Mouse (Mus musculus) kidney, adult 2 months (tissue): Measurements from ENCODE around the gene Abracl.

Experiments used
- CTCF ChIP-seq: fragments of 200-500 bp; conservative IDR thresholded peaks from 2 replicates; pipeline ENCODE4 v1.5.1; 2011; ENCODE audit warnings: low read depth, mild to moderate bottlenecking, control low read depth, low read length, moderate library complexity, mixed read lengths; ENCODE audit not compliant: insufficient read depth, insufficient read length
- POLR2A ChIP-seq: fragments of 200-500 bp; IDR thresholded peaks from one replicate; pipeline ENCODE4 v1.6.1; 2011; ENCODE audit warnings: low read depth, low read length, control low read depth

GRCm38 (mm10) chr10:17966090-17966489 lies 57.0 kb downstream of the Abracl start:
- TF ChIP-seq CTCF, result no peak
- no peak for TF ChIP-seq POLR2A
